Mouse (Mus musculus): ENCODE results near the gene Nav2. TPM values are rescaled to one million over a fixed set of nuclear protein-coding genes. Genes with fewer than 3 reads are reported as not detected.

Nav2 gene
- total and polyA plus RNA-seq, 3 experiments: 2.0 to 2.7 TPM; not detected in 1

DNA sequence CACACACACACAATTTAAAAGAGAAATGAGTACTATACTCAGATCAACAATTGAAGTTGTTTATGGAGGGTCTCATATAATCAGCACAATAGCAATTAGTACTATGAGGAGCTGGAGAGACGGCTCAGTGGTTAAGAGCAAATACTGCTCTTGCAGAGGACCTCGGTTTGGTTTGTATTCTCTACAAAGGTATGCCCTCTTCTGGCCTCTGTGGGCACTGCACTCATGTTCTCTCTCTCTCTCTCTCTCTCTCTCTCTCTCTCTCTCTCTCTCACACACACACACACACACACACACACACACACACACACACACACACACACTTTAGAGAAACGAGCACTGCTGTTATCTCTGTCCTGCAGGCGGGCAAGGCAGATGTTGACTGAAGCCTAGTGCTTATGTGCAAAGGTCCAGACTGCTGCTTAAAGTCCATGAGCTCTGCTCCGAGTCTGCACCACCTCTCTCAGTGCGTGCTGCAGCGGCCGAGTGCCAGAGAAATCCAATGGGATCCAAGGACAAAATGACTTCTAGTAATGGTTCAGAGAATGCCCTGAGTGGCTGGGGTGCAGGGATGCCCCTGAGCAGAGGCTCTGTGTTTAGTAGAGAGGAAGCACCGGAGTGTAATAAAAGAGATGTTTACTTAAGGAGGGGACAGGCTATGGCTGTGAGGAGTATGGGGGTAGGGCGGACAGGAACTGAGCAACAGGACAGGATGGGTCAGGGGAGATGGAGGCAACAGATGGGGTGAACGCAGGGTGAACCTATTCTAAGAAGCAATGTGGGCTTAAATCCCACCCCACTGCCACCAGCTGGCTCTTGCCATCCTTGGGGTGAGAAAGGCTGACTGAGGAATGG lies 375.2 kb downstream of the Nav2 start:
- Histone ChIP-seq H3K27ac (ENCODE audit: control insufficient read depth, low read depth, low read length) (peak overlapping the region; percentile 79), H3K9me3 (replicated peaks; ENCODE audit: insufficient read depth, low read length) (no peaks in the 10 kb centered on the region), H3K4me1 (ENCODE audit: control insufficient read depth in 1 of 2, insufficient read depth in 2 of 2, low read length in 2 of 2) (peaks cover 9 to 11% of the 10 kb centered on the region in 2 experiments), H3K4me3 (ENCODE audit: control insufficient read depth in 1 of 2, insufficient read depth in 1 of 2, low read depth in 2 of 2, low read length in 2 of 2) (peak overlapping the region in 1 of 2 experiments; percentile 46; a peak in 2 of 4 replicates), H3K27me3 (ENCODE audit: control insufficient read depth in 1 of 2, insufficient read depth in 2 of 2, low read length in 2 of 2) (no peaks in the 10 kb centered on the region), H3K9ac (ENCODE audit: control insufficient read depth, low read depth, low read length, poor library complexity, severe bottlenecking) (peak overlapping the region; percentile 42; the same call in 1 of the 2 replicates), H3K79me2 (ENCODE audit: control insufficient read depth, insufficient read depth, low read length, poor library complexity) (no peaks in the 10 kb centered on the region), H3K36me3 (ENCODE audit: control insufficient read depth in 1 of 2, insufficient read depth in 2 of 2, low read length in 2 of 2) (peaks cover 0 to 8% of the 10 kb centered on the region in 2 experiments; a peak in 2 of 4 replicates)
- DNase-seq (ENCODE audit: low read depth, low spot score): peak; percentile 81
- no peak for TF ChIP-seq MAX (IDR thresholded peaks at IDR 0.05; ENCODE audit: low read length)
- peak; percentile 70 for TF ChIP-seq RCOR1 (IDR thresholded peaks at IDR 0.05; ENCODE audit: low read depth, low read length)
- no peak for TF ChIP-seq POLR2AphosphoS5 (IDR thresholded peaks at IDR 0.05; ENCODE audit: borderline replicate concordance, low read depth, low read length)
- TF ChIP-seq UBTF (IDR thresholded peaks at IDR 0.05; ENCODE audit: borderline replicate concordance, insufficient read depth, low read depth, low read length): no peak
- TF ChIP-seq MYC (IDR thresholded peaks at IDR 0.05; ENCODE audit: low read depth, low read length): no peak
- peak; percentile 94 for TF ChIP-seq JUND (IDR thresholded peaks at IDR 0.05; ENCODE audit: low read depth, low read length)
- TF ChIP-seq MAFK (IDR thresholded peaks at IDR 0.05; ENCODE audit: borderline replicate concordance, low read depth, low read length): no peak
- TF ChIP-seq POLR2AphosphoS2 (IDR thresholded peaks at IDR 0.05; ENCODE audit: low read length): no peak
- peak; percentile 61 for TF ChIP-seq GATA1 (IDR thresholded peaks at IDR 0.05; ENCODE audit: low read depth, low read length)
- TF ChIP-seq ZKSCAN1 (IDR thresholded peaks at IDR 0.05; ENCODE audit: low read depth, low read length): no peak
- no peak for TF ChIP-seq USF1 (IDR thresholded peaks at IDR 0.05; ENCODE audit: low read depth, low read length)
- no peak for TF ChIP-seq E2F4 (IDR thresholded peaks at IDR 0.05; ENCODE audit: borderline replicate concordance, low read depth, low read length)
- no peak for TF ChIP-seq CHD2 (IDR thresholded peaks at IDR 0.05; ENCODE audit: low read length)
- TF ChIP-seq MEF2A (IDR thresholded peaks at IDR 0.05; ENCODE audit: extremely low read depth, insufficient replicate concordance, low read depth, low read length, poor library complexity, severe bottlenecking): no peak
- no peak for TF ChIP-seq TBP (IDR thresholded peaks at IDR 0.05; ENCODE audit: low read depth, low read length)
- peak; percentile 62 for TF ChIP-seq BHLHE40 (IDR thresholded peaks at IDR 0.05; ENCODE audit: borderline replicate concordance, low read depth, low read length)
- peak; percentile 91 for TF ChIP-seq TAL1 (IDR thresholded peaks at IDR 0.05; ENCODE audit: low read length)
- TF ChIP-seq ETS1 (IDR thresholded peaks at IDR 0.05; ENCODE audit: low read depth, low read length): peak; percentile 86
- peak; percentile 77 to 87 for TF ChIP-seq EP300 (IDR thresholded peaks at IDR 0.05; ENCODE audit: low read depth in 1 of 2, low read length in 2 of 2)
- no peak for TF ChIP-seq GABPA (IDR thresholded peaks at IDR 0.05; ENCODE audit: low read depth, low read length)
- TF ChIP-seq MXI1 (IDR thresholded peaks at IDR 0.05; ENCODE audit: low read depth, low read length): no peak
- peak; percentile 28; the same call in 1 of the 2 replicates for TF ChIP-seq MYB (IDR thresholded peaks at IDR 0.05; ENCODE audit: low read depth, low read length)
- 0 out of 2 replicates have a peak, but pooled peaks have one; percentile 27 for TF ChIP-seq HCFC1 (IDR thresholded peaks at IDR 0.05; ENCODE audit: low read depth, low read length)
- TF ChIP-seq CTCF (IDR thresholded peaks at IDR 0.05 in 2 of 3, conservative IDR thresholded peaks at IDR 0.05 in 1 of 3; ENCODE audit: control insufficient read depth in 1 of 3, insufficient read depth in 1 of 3, low read depth in 2 of 3, low read length in 3 of 3, poor library complexity in 1 of 3, severe bottlenecking in 1 of 3): peak; percentile 27 to 44 (median 30); a peak in 4 of 6 replicates
- no peak for TF ChIP-seq USF2 (IDR thresholded peaks at IDR 0.05; ENCODE audit: borderline replicate concordance in 1 of 2, insufficient read depth in 1 of 2, low read depth in 1 of 2, low read length in 2 of 2)
- 0 out of 2 replicates have a peak, but pooled peaks have one; percentile 57 for TF ChIP-seq CHD1 (IDR thresholded peaks at IDR 0.05; ENCODE audit: low read depth, low read length)
- TF ChIP-seq SIN3A (IDR thresholded peaks at IDR 0.05; ENCODE audit: low read length): peak; percentile 70; the same call in 1 of the 2 replicates
- TF ChIP-seq POLR2A (IDR thresholded peaks at IDR 0.05; ENCODE audit: control insufficient read depth in 1 of 2, insufficient read depth in 1 of 2, low read depth in 1 of 2, low read length in 2 of 2, poor library complexity in 1 of 2): no peak
- peak; percentile 48 for TF ChIP-seq SMC3 (IDR thresholded peaks at IDR 0.05; ENCODE audit: low read depth, low read length)
- peak; percentile 92 for TF ChIP-seq TCF12 (IDR thresholded peaks at IDR 0.05; ENCODE audit: low read depth, low read length)
- peak; percentile 18 for TF ChIP-seq RAD21 (IDR thresholded peaks at IDR 0.05; ENCODE audit: low read depth, low read length)
- no peak for TF ChIP-seq ZNF384 (IDR thresholded peaks at IDR 0.05; ENCODE audit: low read depth, low read length)
- no peak for TF ChIP-seq KAT2A (conservative IDR thresholded peaks at IDR 0.05; ENCODE audit: low read depth, low read length)
- TF ChIP-seq NRF1 (IDR thresholded peaks at IDR 0.05; ENCODE audit: insufficient read depth, low read depth, low read length, poor library complexity, severe bottlenecking): no peak
- TF ChIP-seq ZMIZ1 (IDR thresholded peaks at IDR 0.05; ENCODE audit: low read depth, low read length): no peak

Data from MEL (cell line).